Mouse (Mus musculus) brain, embryonic 14.5 days (tissue): ENCODE measurements around the gene Nhlrc3. TPM values are rescaled to one million over a fixed set of nuclear protein-coding genes. Genes with fewer than 3 reads are reported as not detected.

Source experiments
- DNase-seq: peaks from one replicate; pipeline ENCODE4 v3.0.0-alpha.2; 2011; ENCODE audit warnings: low read depth
- CTCF ChIP-seq: fragments of 200-500 bp; IDR thresholded peaks from 2 replicates; pipeline ENCODE4 v1.5.1; 2012; ENCODE audit warnings: inconsistent platforms, mild to moderate bottlenecking, moderate library complexity, borderline replicate concordance; ENCODE audit not compliant: insufficient read depth, insufficient read length; ENCODE audit errors: extremely low read depth
- POLR2A ChIP-seq: fragments of 200-500 bp; IDR thresholded peaks from 2 replicates; pipeline ENCODE4 v1.6.1; 2012; ENCODE audit warnings: mild to moderate bottlenecking, inconsistent platforms, borderline replicate concordance; ENCODE audit not compliant: poor library complexity, insufficient read depth, insufficient read length, severe bottlenecking; ENCODE audit errors: extremely low read depth
- polyA plus RNA-seq: library from polyadenylated mRNA; depleted of rRNA; stranded (reverse); fragments of >200 nt; gene quantifications from 2 replicates; pipeline ENCODE4 v1.2.3, GENCODE M21; 2012; rRNA removed

Nhlrc3 gene
- polyA plus RNA-seq, result 8.9 and 12.2 TPM in 2 replicates

DNA sequence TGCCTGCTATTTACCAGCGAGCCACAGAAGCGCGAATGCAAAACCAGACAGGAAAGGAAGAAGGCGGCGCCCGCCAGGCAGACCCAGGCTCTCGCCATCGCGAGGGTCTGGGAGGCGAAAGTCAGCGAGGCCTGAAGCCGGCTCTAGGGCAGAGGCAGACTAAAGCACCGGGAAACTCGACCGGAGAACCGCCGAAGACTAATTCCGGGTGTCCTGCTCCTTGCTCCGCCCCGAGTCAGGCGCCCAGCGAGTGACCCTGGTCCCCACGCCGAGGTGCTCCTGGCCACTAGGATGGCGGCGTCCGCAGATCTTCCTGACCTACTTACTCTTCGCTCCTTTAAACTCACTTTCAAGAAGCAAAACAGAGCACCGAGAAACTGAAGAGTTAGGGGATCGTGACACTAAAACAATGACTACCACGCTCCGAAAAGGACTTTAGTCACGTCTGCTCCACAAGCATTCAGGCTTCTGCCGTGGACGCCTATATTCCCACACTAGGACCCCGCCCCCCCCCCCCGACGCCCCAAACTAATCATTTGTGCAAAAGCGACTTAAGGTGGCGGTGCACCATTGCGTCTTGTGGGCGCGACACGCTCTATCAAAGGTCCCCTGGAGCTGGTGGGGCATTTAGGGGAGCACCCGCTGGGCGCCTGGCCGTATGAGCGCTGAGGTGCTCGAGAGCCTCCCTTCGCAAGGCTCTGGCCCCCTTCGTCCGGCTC is at the start of gene Nhlrc3, which contains the start of gene Proser1:
Nhlrc3 (minus strand) TSS at position 287 of the 719 bp plus-strand sequence.
Proser1 (plus strand) TSS at position 621 of the 719 bp plus-strand sequence.
- no peak for TF ChIP-seq CTCF
- TF ChIP-seq POLR2A, result peak; percentile 41; the same call in 1 of the 2 replicates
- DNase-seq, result peak; percentile 100

DNA sequence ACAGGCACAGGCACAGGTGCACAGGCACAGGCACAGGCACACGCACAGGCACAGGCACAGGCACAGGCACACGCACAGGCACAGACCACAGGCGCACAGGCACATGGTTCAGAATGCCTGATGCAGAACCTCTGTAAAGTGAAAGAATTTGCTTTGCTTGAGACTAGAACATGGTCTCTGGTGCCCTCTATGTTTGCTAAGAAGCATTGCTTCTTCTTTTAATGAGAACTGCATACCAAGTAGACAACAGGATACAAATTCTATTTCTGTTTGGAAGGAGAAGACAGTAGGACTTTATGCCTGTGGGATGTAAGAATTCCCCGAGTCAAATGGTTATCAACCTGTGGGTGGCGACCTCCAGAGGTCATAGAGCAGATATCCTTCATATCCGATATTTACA is 39.3 kb upstream of the Nhlrc3 start:
- DNase-seq, result peak; percentile 74

DNA sequence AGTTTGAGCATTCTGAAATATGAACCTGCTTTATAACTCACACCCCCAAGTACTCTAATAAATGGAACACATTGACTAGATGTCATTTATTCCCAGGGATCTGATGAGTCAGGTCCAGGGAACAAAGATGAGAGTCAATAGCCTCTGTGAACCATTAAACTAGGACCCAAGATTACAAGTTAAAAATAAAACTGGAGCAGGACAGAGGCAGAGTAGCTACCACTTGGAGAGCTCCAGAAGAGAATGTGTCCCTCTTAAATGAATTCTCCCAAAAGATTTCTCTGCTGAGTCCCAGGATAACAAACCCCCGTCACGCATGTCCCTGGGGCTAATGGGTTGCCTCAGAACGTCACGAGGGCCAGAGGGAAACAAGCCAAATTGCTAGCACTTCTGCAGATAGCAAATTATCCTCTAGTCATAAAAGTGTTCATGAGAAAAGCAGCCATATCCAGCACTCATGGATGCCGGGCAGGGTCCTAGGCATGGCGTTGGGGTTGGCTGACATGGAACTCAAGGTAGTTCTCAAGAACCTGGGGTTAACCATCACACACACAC is 35.3 kb upstream of the Nhlrc3 start:
- TF ChIP-seq CTCF (no peak), POLR2A (no peak)
- DNase-seq, result no peak

More for the DNA sequence above, 39.3 kb upstream of the Nhlrc3 start:
- TF ChIP-seq CTCF, result peak; percentile 41; the same call in 1 of the 2 replicates
- no peak for TF ChIP-seq POLR2A

DNA sequence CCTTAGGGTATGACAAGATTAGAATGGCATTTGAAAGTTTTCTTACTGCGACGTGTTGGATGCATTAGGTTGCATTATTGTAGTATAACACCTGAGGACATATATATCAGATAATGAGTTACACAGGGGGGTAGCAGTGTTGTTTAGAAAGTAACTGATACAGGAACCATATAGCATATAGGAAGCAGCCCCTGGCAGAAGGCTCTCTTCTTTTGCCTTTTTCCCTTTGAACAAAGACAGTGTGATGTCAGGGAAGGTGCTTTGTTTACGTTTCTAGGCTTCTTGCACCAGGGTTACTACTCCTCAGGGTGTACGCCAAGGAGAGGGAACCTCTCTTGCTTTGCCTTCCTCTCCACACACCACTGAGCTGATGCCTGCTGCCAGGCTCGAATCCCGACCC is 25.2 kb upstream of the Nhlrc3 start, which contains the start of gene Stoml3:
Stoml3 (plus strand) TSS at position 301 of the 400 bp plus-strand sequence.
- TF ChIP-seq POLR2A, result no peak
- TF ChIP-seq CTCF, result no peak
- DNase-seq, result no peak

DNA sequence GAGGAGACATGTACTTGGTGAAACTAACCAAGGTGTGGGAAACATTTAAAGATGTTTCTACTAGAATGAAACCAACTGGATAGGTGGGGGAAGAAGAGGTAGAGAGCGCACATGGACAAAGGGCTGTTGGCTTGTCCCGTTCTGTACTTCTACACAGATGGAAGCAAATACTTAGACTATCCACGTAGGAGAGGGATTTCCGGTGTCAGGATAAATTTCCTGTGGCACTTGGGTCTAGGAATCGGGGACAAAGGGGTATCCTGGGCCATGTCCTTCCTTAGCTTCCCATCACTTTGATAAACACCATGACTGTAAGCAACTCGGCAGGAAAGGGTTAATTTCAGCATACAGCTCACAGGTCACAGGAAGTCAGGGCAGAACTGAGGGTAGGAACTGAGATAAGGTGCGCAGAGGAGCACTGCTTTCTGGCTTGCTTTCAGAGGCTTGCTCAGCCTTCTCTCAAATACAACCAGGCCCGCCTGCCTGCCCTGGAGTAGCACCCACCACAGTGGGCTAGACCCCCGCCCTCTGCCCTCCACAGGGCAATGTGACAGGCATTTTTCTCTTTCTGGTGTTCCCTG is 24.0 kb upstream of the Nhlrc3 start:
- TF ChIP-seq CTCF, result no peak
- TF ChIP-seq POLR2A, result no peak
- DNase-seq, result no peak

DNA sequence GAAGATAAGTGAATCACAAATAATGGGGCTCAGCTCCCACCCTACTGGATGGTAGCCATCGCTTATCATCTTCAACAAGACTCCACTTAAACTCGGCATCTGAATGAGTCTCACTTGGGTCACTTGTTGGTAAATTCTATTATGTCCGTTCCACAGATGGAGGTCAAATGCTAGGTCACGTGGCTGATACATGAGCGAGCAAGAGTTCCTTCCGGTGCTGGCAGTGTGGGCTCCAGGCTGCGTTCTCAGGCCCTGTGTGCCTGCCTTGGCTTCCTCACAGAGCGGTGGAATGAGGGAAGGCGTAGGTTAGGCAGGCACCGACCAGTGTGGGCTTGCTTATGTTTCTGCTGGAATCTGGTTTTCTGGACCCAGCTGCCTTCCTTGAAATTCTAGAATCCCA is 23.4 kb upstream of the Nhlrc3 start:
- TF ChIP-seq CTCF, result no peak
- TF ChIP-seq POLR2A, result no peak
- no peak for DNase-seq

DNA sequence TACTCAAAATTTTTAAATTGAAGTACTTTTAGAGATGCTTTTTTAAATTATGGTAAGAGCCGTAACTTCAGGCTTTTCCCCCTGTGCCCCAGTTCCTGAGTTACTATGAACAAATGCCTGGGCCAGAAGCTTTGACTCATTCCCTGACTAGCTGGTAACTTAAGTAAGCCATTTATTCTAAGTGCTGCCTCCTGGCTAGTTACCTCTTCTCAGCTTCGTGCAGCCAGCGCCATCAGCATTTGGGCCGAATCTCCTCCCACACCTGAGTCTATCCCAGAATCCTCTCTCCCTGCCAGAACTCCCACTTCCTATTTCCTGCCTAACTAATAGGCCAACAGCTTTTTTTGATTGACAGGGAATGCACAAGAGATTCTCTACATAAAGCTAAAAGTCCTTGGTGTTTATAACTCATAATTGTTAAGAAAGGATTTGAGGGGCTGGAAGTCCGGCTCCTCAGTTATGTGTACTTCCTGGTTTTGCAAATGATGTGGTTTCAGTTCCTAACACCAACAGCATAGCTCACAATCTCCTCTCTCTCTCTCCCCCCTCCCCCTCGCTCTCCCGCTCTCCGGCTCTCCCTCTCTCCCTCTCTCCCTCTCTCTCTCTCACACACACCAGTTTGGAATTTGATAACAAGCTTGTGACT is 20.4 kb upstream of the Nhlrc3 start:
- DNase-seq, result no peak
- no peak for TF ChIP-seq CTCF

DNA sequence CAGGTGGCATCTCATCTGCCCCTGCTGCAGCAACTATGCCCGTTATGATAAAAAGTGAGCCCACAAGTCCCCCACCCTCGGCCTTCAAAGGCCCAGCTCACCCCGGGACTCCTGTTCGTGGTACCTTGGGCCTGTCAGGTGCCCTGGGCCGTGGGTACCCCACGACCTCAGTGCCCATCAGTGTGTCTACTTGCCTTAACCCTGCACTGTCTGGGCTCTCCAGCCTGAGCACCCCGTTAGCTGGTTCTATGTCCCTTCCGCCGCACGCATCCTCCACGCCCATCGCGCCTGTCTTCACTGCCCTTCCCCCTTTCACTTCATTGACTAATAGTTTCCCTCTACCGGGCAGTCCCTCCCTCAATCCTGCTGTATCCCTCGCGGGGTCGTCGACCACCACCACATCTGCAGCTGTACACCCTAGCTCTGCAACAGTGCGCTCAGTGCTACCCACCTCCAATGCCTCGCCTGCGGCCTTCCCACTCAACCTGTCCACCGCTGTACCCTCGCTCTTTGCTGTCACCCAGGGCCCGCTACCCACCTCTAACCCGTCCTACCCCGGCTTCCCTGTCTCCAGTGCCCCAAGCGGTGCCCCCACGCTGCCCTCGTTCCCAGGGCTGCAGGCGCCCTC is 15.4 kb upstream of the Nhlrc3 start:
- DNase-seq, result no peak

DNA sequence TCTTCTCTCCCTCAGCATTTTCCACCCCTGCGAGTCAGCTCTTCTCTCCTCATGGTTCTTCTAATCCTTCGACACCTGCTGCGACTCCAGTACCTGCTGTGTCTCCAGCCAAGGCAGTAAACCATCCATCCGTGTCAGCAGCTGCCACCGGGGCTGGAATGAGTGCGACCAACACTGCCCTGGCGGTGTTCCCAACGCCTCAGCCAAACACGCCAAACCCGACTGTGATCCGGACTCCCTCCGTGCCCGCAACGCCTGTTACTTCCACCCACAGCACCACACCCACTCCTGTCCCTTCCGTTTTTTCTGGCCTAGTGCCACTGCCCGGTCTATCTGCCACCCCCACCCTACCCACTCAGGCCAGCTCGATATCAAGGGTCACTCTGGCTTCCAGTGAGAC is 14.3 kb upstream of the Nhlrc3 start:
- TF ChIP-seq CTCF (no peak), POLR2A (no peak)
- DNase-seq, result no peak

More for the DNA sequence above, 15.4 kb upstream of the Nhlrc3 start:
- TF ChIP-seq POLR2A (no peak), CTCF (no peak)

DNA sequence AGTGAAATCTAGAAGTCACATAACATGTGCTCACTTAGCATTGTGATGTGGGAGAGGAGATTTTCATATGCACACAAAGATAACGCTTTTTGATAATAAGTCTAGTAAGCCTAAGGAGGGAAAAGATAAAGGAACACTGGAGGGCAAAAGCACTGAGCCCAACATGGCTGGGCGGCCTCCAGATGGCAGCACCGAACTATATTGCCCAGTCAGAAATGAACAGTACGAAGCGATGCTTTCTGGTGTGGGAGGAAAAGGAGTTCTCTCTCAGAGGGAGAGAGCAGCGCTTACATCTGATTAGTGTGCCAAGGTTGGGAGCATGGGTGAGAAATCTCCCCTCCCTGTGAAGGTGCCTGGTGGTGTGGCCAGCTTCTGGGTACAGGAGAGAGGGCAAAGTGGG is 12.8 kb upstream of the Nhlrc3 start:
- peak; percentile 63 for DNase-seq
- TF ChIP-seq POLR2A (no peak), CTCF (peak; percentile 73)

DNA sequence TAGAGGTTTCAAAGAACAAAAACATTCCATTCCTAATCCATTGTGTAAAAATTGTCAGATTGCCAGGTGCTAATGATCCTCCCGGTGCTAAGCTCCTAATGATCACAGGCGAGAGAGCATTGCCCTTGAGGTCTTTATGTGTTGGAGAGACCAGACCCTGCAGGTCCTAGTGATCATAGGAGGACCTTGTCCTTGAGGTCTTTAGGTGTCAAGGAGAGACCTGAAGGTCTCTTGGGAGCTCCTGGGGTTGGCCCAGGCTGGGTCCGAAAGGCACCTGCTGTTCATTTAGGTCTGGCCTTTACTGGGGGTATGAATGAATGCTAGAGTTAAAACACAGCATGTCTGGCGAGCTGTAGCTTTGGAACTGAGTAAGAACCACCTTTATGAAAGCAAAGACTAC is 11.0 kb upstream of the Nhlrc3 start:
- TF ChIP-seq CTCF, result no peak
- TF ChIP-seq POLR2A, result no peak
- DNase-seq, result no peak
